Mouse (Mus musculus) neural tube, embryonic 10.5 days (tissue): ENCODE measurements around the gene Btnl6.
"Not testable (repeated sequence)": the region's sequence is repeated elsewhere in the genome, so short reads cannot be mapped to it uniquely, and the experiment has no call there.

Source experiments
- DNase-seq: peaks from one replicate; pipeline ENCODE4 v3.0.0-alpha.2; 2017; ENCODE audit warnings: low spot score; ENCODE audit errors: extremely low spot score

Btnl6 gene

DNA sequence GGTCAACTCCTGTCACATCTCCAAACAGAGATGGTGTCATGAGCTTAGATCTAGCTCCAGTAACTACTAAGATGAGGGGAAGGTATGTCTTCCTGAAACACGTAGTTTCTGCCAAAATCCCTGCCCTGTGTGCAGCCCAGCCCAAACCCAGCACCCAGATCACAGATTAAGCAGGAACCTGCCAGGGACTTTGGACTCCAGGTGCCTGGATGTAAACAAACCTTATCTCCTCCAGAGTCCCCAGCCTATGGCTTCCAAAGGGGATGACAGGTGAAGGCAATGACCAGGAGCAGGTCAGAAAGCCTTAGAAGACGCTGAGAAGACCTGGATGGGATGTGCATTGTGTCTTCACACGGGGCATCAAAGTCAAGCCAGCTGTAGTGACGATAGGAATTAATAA, 19.4 kb downstream of the Btnl6 start:
- not testable (repeated sequence) for DNase-seq

DNA sequence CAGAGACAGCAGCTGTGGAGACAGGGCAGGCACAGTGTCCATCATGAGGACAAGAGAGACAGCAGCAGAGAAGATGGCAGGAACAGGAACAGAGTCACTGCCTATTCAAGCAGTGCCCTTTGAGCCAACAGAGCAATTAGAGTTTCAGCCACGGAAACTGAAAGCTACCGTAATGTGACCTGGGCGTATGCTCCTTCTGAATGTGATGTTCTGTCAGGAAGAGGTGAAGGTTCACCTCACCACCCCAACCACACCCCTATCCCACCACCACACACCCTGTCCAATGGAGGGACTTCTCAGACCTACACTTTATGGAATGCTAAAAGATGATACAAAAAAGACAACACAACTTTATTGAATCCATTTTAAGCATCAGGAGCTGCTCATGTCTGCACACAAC, 19.8 kb downstream of the Btnl6 start:
- DNase-seq, result not testable (repeated sequence)

DNA sequence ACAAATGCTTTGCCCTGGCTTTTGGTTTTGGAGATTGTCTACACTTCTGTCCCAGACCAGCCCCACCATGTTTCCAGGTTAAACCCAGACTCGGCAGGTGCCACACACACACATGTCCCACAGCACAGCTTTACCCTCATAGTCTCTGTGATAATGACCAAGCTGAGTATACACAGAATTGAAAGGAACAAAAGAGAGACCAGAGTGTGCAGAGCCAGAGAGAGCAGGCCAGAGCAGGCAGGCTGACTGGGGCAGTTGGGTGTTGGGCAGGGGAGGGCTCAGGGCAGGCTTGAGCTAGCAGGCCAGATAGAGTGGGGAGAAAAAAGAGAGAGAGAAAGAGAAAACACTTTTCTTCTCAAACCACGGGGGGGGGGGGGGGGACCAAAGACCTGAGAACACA, 20.6 kb downstream of the Btnl6 start:
- no peak for DNase-seq

DNA sequence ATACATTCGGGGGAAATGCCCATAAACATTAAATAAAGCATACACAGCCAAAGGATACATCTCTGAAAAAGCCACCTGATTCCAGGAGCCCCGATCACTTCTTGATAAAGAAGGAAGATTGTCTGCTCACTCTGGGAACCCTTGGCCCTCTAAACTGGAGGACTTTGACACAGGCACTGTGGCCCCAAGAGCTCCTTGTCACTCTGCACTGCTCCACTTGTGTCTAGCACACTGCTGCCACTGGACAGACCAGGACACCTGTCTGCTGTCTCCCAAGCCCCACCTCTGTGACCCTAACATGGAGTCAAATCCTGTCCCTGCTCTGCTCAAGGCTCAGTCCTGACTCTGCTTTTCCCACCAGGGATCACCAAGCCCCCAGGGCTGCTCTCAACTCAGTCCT, 22.0 kb downstream of the Btnl6 start:
- not testable (repeated sequence) for DNase-seq

DNA sequence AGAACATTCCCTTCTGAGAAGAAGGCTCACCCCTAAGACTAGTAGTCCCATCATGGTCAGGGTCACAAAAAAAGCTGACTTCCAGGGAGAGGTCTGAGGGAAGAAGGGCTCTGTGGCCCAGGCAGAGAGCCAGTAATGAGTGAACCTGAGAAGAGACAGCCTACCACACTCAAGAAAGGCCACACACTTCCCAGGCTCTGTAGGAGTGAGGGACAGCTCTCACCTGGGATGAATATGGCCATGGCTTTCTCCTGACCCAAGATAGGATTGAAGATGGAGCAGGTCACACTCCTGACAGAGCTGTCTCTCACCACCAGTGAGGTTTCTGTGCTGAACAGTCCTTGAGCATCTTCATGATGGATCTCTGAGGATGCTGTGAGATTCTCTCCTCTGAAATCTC, 24.4 kb downstream of the Btnl6 start:
- no peak for DNase-seq

DNA sequence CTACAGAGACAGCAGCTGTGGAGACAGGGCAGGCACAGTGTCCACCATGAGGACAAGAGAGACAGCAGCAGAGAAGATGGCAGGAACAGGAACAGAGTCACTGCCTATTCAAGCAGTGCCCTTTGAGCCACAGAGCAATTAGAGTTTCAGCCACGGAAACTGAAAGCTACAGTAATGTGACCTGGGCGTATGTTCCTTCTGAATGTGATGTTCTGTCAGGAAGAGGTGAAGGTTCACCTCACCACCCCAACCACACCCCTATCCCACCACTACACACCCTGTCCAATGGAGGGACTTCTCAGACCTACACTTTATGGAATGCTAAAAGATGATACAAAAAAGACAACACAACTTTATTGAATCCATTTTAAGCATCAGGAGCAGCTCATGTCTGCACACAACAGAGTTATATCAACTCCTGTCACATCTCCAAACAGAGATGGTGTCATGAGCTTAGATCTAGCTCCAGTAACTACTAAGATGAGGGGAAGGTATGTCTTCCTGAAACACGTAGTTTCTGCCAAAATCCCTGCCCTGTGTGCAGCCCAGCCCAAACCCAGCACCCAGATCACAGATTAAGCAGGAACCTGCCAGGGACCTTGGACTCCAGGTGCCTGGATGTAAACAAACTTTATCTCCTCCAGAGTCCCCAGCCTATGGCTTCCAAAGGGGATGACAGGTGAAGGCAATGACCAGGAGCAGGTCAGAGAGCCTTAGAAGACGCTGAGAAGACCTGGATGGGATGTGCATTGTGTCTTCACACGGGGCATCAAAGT, 39.7 kb downstream of the Btnl6 start, which contains the start of gene Btnl4:
Gene Btnl4 (minus strand): TSS at position 81 of the 776 bp plus-strand sequence.
- DNase-seq, result not testable (repeated sequence)

DNA sequence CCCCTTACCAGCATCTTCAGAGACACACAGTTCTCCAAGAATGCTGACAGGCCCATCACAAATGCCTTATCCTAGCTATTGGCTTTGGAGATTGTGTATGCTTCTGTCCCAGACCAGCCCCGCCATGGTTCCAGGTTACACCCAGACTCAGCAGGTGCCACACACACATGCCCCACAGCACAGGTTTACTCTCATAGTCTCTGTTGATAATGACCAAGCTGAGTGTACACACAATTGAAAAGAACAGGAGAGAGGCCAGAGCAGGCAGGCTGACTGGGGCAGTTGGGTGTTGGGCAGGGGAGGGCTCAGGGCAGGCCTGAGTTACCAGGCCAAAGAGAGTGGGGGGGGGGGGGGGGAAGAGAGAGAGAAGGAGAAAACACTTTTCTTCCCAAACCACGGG, 40.7 kb downstream of the Btnl6 start:
- no peak for DNase-seq

DNA sequence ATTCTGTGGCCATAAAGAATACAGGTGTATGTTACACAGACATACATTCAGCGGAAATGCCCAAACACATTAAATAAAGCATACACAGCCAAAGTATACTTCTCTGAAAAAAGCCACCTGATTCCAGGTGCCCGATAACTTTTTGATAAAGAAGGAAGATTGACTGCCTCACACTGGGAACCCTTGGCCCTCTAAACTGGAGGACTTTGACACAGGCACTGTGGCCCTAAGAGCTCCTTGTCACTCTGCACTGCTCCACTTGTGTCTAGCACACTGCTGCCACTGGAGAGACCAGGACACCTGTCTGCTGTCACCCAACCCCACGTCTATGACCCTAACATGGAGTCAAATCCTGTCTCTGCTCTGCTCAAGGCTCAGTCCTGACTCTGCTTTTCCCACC, 42.1 kb downstream of the Btnl6 start:
- no peak for DNase-seq

DNA sequence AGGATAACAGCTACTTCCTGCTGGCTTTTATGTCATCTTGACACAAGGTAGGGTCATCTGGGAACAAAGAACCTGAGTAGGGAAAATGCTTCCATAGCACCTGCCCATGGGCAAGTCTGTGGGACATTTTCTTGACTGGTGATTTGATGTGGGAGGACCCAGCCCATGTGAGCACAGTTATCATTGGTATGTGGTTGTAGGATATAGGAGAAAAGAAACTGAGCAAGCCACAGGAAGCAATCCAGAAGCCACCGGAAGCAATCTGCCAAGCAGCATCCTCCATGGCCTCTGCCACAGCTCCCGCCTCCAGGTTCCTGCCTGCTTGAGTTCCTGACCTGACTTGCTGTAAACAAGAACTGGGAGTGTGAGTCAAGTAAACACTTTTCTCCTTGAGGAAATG, 46.7 kb downstream of the Btnl6 start:
- DNase-seq, result no peak

DNA sequence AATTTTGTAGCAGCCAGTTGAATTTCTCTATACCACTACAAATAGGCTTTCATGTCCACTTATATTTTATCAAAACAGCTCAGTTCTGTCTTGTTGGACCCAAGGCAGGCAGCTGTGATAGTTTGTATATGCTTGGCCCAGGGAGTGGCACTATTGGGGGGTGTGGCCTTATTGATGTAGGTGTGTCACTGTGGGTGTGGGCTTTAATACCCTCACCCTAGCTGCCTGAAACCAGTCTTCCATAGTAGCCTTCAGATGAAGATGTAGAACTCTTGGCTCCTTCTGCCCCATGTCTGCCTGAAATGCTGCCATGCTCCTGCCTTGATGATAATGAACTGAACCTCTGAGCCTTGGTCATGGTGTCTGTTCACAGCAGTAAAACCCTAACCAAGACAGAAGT, 51.2 kb downstream of the Btnl6 start:
- not testable (repeated sequence) for DNase-seq

DNA sequence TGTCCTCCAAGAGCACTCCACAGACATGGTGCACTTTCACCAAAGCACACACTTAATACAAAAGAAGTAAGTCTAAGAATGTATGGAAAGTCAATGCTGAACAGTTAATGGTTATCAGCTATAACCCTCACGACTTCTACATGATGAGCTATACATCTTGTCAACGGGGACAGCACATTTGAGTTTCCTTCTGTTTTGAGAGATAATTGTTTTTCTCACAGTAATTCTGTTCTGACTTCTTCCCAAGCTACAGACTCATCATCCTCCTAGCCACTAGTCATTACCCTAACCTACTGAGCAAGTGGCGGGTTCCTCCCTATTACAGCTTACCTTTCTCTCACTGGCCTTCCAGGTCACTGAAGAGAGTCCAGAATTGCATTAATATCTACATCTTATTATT, 57.9 kb downstream of the Btnl6 start:
- no peak for DNase-seq
